Mouse (Mus musculus): ENCODE measurements at regions not wholly inside any gene's neighbourhood (a gene's known extent, or its start where the extent isn't known, plus 50 kb on each side); places are given as distances from the start of the nearest gene placed in this dataset.

- Histone ChIP-seq H3K4me1 (ENCODE audit: insufficient read depth, low read length) (no peaks in the 10 kb centered on the region), H3K36me3 (ENCODE audit: insufficient read depth, low read length) (no peaks in the 10 kb centered on the region), H3K4me2 (ENCODE audit: low read depth, low read length, poor library complexity, severe bottlenecking) (no peak overlapping the region), H3K9me3 (ENCODE audit: low read length) (no peaks in the 10 kb centered on the region), H3K9ac (replicated peaks; ENCODE audit: low read length, poor library complexity, severe bottlenecking) (no peak overlapping the region), H3K4me3 (ENCODE audit: low read depth, low read length) (no peak overlapping the region), H3K27ac (ENCODE audit: low read depth, low read length) (no peak overlapping the region), H3K27me3 (ENCODE audit: insufficient read depth, low read length) (no peaks in the 10 kb centered on the region)
- TF ChIP-seq CTCF (IDR thresholded peaks at IDR 0.05): no peak
- DNase-seq (ENCODE audit: low spot score) (no peak), ATAC-seq (ENCODE audit: low FRiP score) (no peak)
- 91% methylated on average over 8 of the region's 8 CpGs for WGBS
Observed at GRCm38 (mm10) chr17:52351293-52351692, 251.2 kb upstream of the Kcnh8 start.

GRCm38 (mm10) chr17:52350696-52351095 is 251.8 kb upstream of the Kcnh8 start:
- no peaks in the 10 kb centered on the region for H3K9me3 ChIP-seq (ENCODE audit: low read length)
- no peaks in the 10 kb centered on the region for H3K27me3 ChIP-seq (ENCODE audit: insufficient read depth, low read length)
- DNase-seq (ENCODE audit: low spot score) (no peak), ATAC-seq (ENCODE audit: low FRiP score) (no peak)
- TF ChIP-seq CTCF (IDR thresholded peaks at IDR 0.05): no peak
- no peaks in the 10 kb centered on the region for H3K4me1 ChIP-seq (ENCODE audit: insufficient read depth, low read length)
- H3K9ac ChIP-seq (replicated peaks; ENCODE audit: low read length, poor library complexity, severe bottlenecking): no peak overlapping the region
- H3K36me3 ChIP-seq (ENCODE audit: insufficient read depth, low read length): no peaks in the 10 kb centered on the region
- no peak overlapping the region for H3K4me3 ChIP-seq (ENCODE audit: low read depth, low read length)
- no peak overlapping the region for H3K4me2 ChIP-seq (ENCODE audit: low read depth, low read length, poor library complexity, severe bottlenecking)
- H3K27ac ChIP-seq (ENCODE audit: low read depth, low read length): no peak overlapping the region

- H3K36me3 ChIP-seq (ENCODE audit: insufficient read depth, low read length): no peaks in the 10 kb centered on the region
- no peak overlapping the region for H3K4me2 ChIP-seq (ENCODE audit: low read depth, low read length, poor library complexity, severe bottlenecking)
- H3K4me1 ChIP-seq (ENCODE audit: insufficient read depth, low read length): no peaks in the 10 kb centered on the region
- WGBS: 80% methylated on average over 5 of the region's 5 CpGs
- no peaks in the 10 kb centered on the region for H3K9me3 ChIP-seq (ENCODE audit: low read length)
- H3K9ac ChIP-seq (replicated peaks; ENCODE audit: low read length, poor library complexity, severe bottlenecking): no peak overlapping the region
- ATAC-seq (ENCODE audit: low FRiP score) (no peak), DNase-seq (ENCODE audit: low spot score) (no peak)
- H3K27ac ChIP-seq (ENCODE audit: low read depth, low read length): no peak overlapping the region
- TF ChIP-seq CTCF (IDR thresholded peaks at IDR 0.05): no peak
- no peaks in the 10 kb centered on the region for H3K27me3 ChIP-seq (ENCODE audit: insufficient read depth, low read length)
- H3K4me3 ChIP-seq (ENCODE audit: low read depth, low read length): no peak overlapping the region
Observed at GRCm38 (mm10) chr17:52349872-52350271, 252.6 kb upstream of the Kcnh8 start.

- H3K4me1 ChIP-seq (ENCODE audit: insufficient read depth, low read length): no peaks in the 10 kb centered on the region
- no peak overlapping the region for H3K9ac ChIP-seq (replicated peaks; ENCODE audit: low read length, poor library complexity, severe bottlenecking)
- 67% methylated on average over 8 of the region's 8 CpGs for whole genome bisulfite sequencing
- no peak overlapping the region for H3K4me2 ChIP-seq (ENCODE audit: low read depth, low read length, poor library complexity, severe bottlenecking)
- H3K27ac ChIP-seq (ENCODE audit: low read depth, low read length): no peak overlapping the region
- H3K36me3 ChIP-seq (ENCODE audit: insufficient read depth, low read length): no peaks in the 10 kb centered on the region
- no peaks in the 10 kb centered on the region for H3K9me3 ChIP-seq (ENCODE audit: low read length)
- DNase-seq (ENCODE audit: low spot score) (no peak), ATAC-seq (ENCODE audit: low FRiP score) (no peak)
- no peak overlapping the region for H3K4me3 ChIP-seq (ENCODE audit: low read depth, low read length)
- no peak for TF ChIP-seq CTCF (IDR thresholded peaks at IDR 0.05)
- no peaks in the 10 kb centered on the region for H3K27me3 ChIP-seq (ENCODE audit: insufficient read depth, low read length)
Observed at GRCm38 (mm10) chr17:52348481-52349083, 253.9 kb upstream of the Kcnh8 start.

- Histone ChIP-seq H3K4me3 (ENCODE audit: low read depth, low read length) (no peak overlapping the region), H3K4me1 (ENCODE audit: insufficient read depth, low read length) (no peaks in the 10 kb centered on the region), H3K9ac (replicated peaks; ENCODE audit: low read length, poor library complexity, severe bottlenecking) (no peak overlapping the region), H3K4me2 (ENCODE audit: low read depth, low read length, poor library complexity, severe bottlenecking) (no peak overlapping the region), H3K36me3 (ENCODE audit: insufficient read depth, low read length) (no peaks in the 10 kb centered on the region), H3K9me3 (ENCODE audit: low read length) (no peaks in the 10 kb centered on the region), H3K27me3 (ENCODE audit: insufficient read depth, low read length) (no peaks in the 10 kb centered on the region), H3K27ac (ENCODE audit: low read depth, low read length) (no peak overlapping the region)
- TF ChIP-seq CTCF (IDR thresholded peaks at IDR 0.05): no peak
- no peak for ATAC-seq (ENCODE audit: low FRiP score)
- WGBS: 78% methylated on average over 1 of the region's 1 CpGs
- DNase-seq (ENCODE audit: low spot score): no peak
Observed at GRCm38 (mm10) chr17:52320586-52320985, 281.9 kb upstream of the Kcnh8 start.

- Histone ChIP-seq H3K4me3 (ENCODE audit: low read depth, low read length) (no peak overlapping the region), H3K4me2 (ENCODE audit: low read depth, low read length, poor library complexity, severe bottlenecking) (no peak overlapping the region), H3K9me3 (ENCODE audit: low read length) (no peaks in the 10 kb centered on the region), H3K36me3 (ENCODE audit: insufficient read depth, low read length) (no peaks in the 10 kb centered on the region), H3K27me3 (ENCODE audit: insufficient read depth, low read length) (no peaks in the 10 kb centered on the region), H3K9ac (replicated peaks; ENCODE audit: low read length, poor library complexity, severe bottlenecking) (no peak overlapping the region), H3K4me1 (ENCODE audit: insufficient read depth, low read length) (no peaks in the 10 kb centered on the region), H3K27ac (ENCODE audit: low read depth, low read length) (no peak overlapping the region)
- DNase-seq (ENCODE audit: low spot score): no peak
- no peak for ATAC-seq (ENCODE audit: low FRiP score)
- 85% methylated on average over 3 of the region's 3 CpGs for WGBS
- TF ChIP-seq CTCF (IDR thresholded peaks at IDR 0.05): no peak
Observed at GRCm38 (mm10) chr17:52316976-52317375, 285.5 kb upstream of the Kcnh8 start.

Data from midbrain, postnatal 0 days (tissue).